Mouse (Mus musculus) bone marrow macrophage, adult 2 months (primary cell): ENCODE measurements at regions not wholly inside any gene's neighbourhood (a gene's known extent, or its start where the extent isn't known, plus 50 kb on each side); places are given as distances from the start of the nearest gene placed in this dataset.

Experiments used
- CTCF ChIP-seq: IDR thresholded peaks from 2 replicates; pipeline ENCODE4 v1.5.1; 2012; ENCODE audit warnings: low read depth, mild to moderate bottlenecking, low read length, moderate library complexity
- POLR2A ChIP-seq: IDR thresholded peaks from 2 replicates; pipeline ENCODE4 v1.6.1; 2012; ENCODE audit warnings: mild to moderate bottlenecking, low read depth, low read length, borderline replicate concordance

GRCm38 (mm10) chr15:42252730-42253330 lies 2118.7 kb downstream of the 9330182O14Rik start:
- TF ChIP-seq CTCF, result no peak
- TF ChIP-seq POLR2A, result no peak
